Mouse (Mus musculus) lung, embryonic 14.5 days (tissue): Measurements from ENCODE around the gene Inpp4b. TPM values are rescaled to one million over a fixed set of nuclear protein-coding genes. Genes with fewer than 3 reads are reported as not detected.

Source experiments
- ATAC-seq: fragments of 200-750 bp; cut with Nextera tagmentation; 2 replicates; pipeline ENCODE4 v1.8.0; 2017; ENCODE audit warnings: mild to moderate bottlenecking, moderate TSS enrichment, moderate library complexity; ENCODE audit not compliant: insufficient read depth
- DNase-seq: peaks from one replicate; pipeline ENCODE4 v3.0.0-alpha.2; 2015
- H3K27ac ChIP-seq: fragments of 300-500 bp; sonication (generic); 2 replicates; pipeline ENCODE4 v1.5.1; 2014; ENCODE audit warnings: low read depth, mild to moderate bottlenecking, moderate library complexity
- H3K27me3 ChIP-seq: fragments of 300-500 bp; sonication (generic); 2 replicates; pipeline ENCODE4 v1.6.1; 2014; ENCODE audit warnings: low read length, control low read depth; ENCODE audit not compliant: insufficient read depth
- H3K36me3 ChIP-seq: fragments of 300-500 bp; sonication (generic); 2 replicates; pipeline ENCODE4 v1.6.1; 2014; ENCODE audit warnings: control low read depth; ENCODE audit not compliant: insufficient read depth
- H3K4me1 ChIP-seq: fragments of 300-500 bp; sonication (generic); 2 replicates; pipeline ENCODE4 v1.6.1; 2014; ENCODE audit warnings: antibody characterized with exemption, control low read depth; ENCODE audit not compliant: insufficient read depth
- H3K4me2 ChIP-seq: fragments of 300-500 bp; sonication (generic); 2 replicates; pipeline ENCODE4 v1.6.1; 2014; ENCODE audit warnings: mild to moderate bottlenecking
- H3K4me3 ChIP-seq: fragments of 300-500 bp; sonication (generic); 2 replicates; pipeline ENCODE4 v1.5.1; 2014; ENCODE audit warnings: low read depth, low read length
- H3K9ac ChIP-seq: fragments of 300-500 bp; sonication (generic); 2 replicates; pipeline ENCODE4 v1.6.1; 2014
- H3K9me3 ChIP-seq: fragments of 300-500 bp; sonication (generic); 2 replicates; pipeline ENCODE4 v1.6.1; 2016; ENCODE audit warnings: low read depth, low read length, control low read depth
- CTCF ChIP-seq: IDR thresholded peaks from 2 replicates; pipeline ENCODE4 v1.5.1; 2016; ENCODE audit warnings: antibody characterized with exemption, low read depth
- WGBS: fragments of 180-500 bp; shearing (Covaris S2); extraction: QIAGEN DNeasy Blood & Tissue Kit; methylation state at CpG from one replicate; pipeline ENCODE4 v1.1.7; 2014; 5-methylcytosine and 5-hydroxymethylcytosine counted together
- polyA plus RNA-seq: library from polyadenylated mRNA; unstranded; fragments of >200 nt; fragmentation: Nextera tagmentation; extraction: Ambion mirVana; gene quantifications from 2 replicates; pipeline ENCODE4 v1.2.1, GENCODE M21; 2014

Gene Inpp4b
- polyA plus RNA-seq, 1 experiment from 2014 or later = 7.4 TPM

DNA sequence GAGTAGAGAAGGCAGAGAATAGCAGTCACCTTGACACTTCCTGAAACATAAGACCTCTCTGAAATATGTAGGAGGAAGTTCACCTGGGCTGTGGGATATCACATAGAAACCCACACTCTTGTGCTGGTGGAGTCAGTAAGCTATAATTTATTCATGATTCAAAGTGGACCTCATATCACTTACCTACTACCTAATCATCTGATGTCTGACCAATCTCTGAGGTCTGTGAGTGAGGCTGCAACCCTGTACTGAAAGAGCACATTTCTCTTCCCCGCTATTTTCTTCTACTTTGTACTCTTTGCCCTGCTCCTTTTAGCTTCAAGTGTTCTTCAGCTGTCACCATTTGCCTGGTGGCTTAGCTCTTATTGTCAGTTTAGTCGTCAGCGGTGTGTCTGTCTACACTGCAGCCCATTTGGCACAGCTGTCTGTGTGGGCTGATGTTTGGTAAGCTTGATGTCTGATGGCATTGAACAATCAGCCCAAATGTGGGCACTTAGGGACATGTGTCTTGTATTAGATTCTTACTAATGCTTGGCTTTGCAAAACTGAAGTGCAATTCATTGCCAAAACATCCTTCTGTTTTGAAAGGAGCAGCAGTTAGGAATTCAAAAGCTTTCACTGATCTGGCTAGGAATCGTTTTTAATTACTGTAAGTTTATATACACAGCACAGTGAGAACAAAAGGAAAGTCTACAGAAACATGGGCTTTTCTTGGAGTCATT lies 434.3 kb downstream of the Inpp4b start:
- no peaks in the 10 kb centered on the region for H3K36me3 ChIP-seq
- WGBS = 50% methylated on average over 4 of the region's 4 CpGs
- no peak for DNase-seq
- ATAC-seq = no peak
- H3K4me2 ChIP-seq = no peak overlapping the region
- H3K4me3 ChIP-seq = no peak overlapping the region
- no peaks in the 10 kb centered on the region for H3K4me1 ChIP-seq
- H3K27me3 ChIP-seq = no peaks in the 10 kb centered on the region
- H3K27ac ChIP-seq = no peak overlapping the region
- no peak for TF ChIP-seq CTCF
- no peaks in the 10 kb centered on the region for H3K9me3 ChIP-seq
- H3K9ac ChIP-seq = no peak overlapping the region

DNA sequence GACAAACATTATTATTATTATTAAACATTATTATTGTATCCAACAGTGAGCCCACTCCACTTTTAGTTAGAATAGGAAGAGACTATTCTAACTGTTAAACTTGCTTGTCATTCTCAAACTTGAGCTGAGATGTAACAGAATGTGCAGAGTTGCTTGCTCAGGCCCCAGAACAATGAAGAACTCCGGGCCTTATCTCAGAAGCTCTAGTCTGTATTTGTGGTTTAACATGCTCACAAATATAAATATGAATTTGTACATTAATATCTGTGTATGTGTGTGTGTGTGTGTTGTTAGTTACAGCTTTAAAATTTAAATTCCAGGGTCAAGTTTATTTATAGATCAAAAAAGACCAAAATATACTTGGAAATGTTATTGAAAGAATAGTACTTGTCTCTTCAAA lies 435.3 kb downstream of the Inpp4b start:
- Histone ChIP-seq H3K27ac (no peak overlapping the region), H3K4me3 (no peak overlapping the region), H3K4me1 (no peaks in the 10 kb centered on the region), H3K36me3 (no peaks in the 10 kb centered on the region), H3K9me3 (no peaks in the 10 kb centered on the region), H3K9ac (no peak overlapping the region), H3K4me2 (no peak overlapping the region), H3K27me3 (no peaks in the 10 kb centered on the region)
- WGBS = 77% methylated on average over 1 of the region's 1 CpGs
- TF ChIP-seq CTCF = no peak
- DNase-seq (no peak), ATAC-seq (no peak)

GRCm38 (mm10) chr8:81779440-81779839 lies 437.1 kb downstream of the Inpp4b start:
- no peaks in the 10 kb centered on the region for H3K27me3 ChIP-seq
- DNase-seq (no peak), ATAC-seq (no peak)
- H3K4me2 ChIP-seq = no peak overlapping the region
- H3K36me3 ChIP-seq = no peaks in the 10 kb centered on the region
- no peaks in the 10 kb centered on the region for H3K4me1 ChIP-seq
- H3K9me3 ChIP-seq = no peaks in the 10 kb centered on the region
- H3K4me3 ChIP-seq = no peak overlapping the region
- no peak overlapping the region for H3K27ac ChIP-seq
- TF ChIP-seq CTCF = no peak
- no peak overlapping the region for H3K9ac ChIP-seq
- 80% methylated on average over 5 of the region's 5 CpGs for WGBS

- Histone ChIP-seq H3K4me3 (no peak overlapping the region), H3K27me3 (no peaks in the 10 kb centered on the region), H3K4me1 (no peaks in the 10 kb centered on the region), H3K9me3 (no peaks in the 10 kb centered on the region), H3K9ac (no peak overlapping the region), H3K36me3 (no peaks in the 10 kb centered on the region), H3K4me2 (no peak overlapping the region), H3K27ac (no peak overlapping the region)
- DNase-seq (no peak), ATAC-seq (no peak)
- no peak for TF ChIP-seq CTCF
- 89% methylated on average over 6 of the region's 6 CpGs for WGBS
Measured at GRCm38 (mm10) chr8:81780166-81780565, 437.8 kb downstream of the Inpp4b start.

GRCm38 (mm10) chr8:81780921-81781675 lies 438.7 kb downstream of the Inpp4b start:
- no peaks in the 10 kb centered on the region for H3K4me1 ChIP-seq
- no peaks in the 10 kb centered on the region for H3K9me3 ChIP-seq
- no peaks in the 10 kb centered on the region for H3K27me3 ChIP-seq
- H3K4me2 ChIP-seq = no peak overlapping the region
- ATAC-seq (no peak), DNase-seq (no peak)
- H3K27ac ChIP-seq = no peak overlapping the region
- no peak overlapping the region for H3K4me3 ChIP-seq
- no peak for TF ChIP-seq CTCF
- H3K36me3 ChIP-seq = no peaks in the 10 kb centered on the region
- no peak overlapping the region for H3K9ac ChIP-seq
- 83% methylated on average over 2 of the region's 2 CpGs for WGBS

- H3K4me1 ChIP-seq = no peaks in the 10 kb centered on the region
- no peaks in the 10 kb centered on the region for H3K9me3 ChIP-seq
- H3K9ac ChIP-seq = no peak overlapping the region
- H3K4me2 ChIP-seq = no peak overlapping the region
- H3K36me3 ChIP-seq = no peaks in the 10 kb centered on the region
- H3K27ac ChIP-seq = no peak overlapping the region
- ATAC-seq = no peak
- H3K4me3 ChIP-seq = no peak overlapping the region
- TF ChIP-seq CTCF = no peak
- no peak for DNase-seq
- 84% methylated on average over 4 of the region's 4 CpGs for WGBS
- H3K27me3 ChIP-seq = no peaks in the 10 kb centered on the region
Measured at GRCm38 (mm10) chr8:81782781-81783180, 440.4 kb downstream of the Inpp4b start.

- Histone ChIP-seq H3K9me3 (no peaks in the 10 kb centered on the region), H3K4me1 (no peaks in the 10 kb centered on the region), H3K27ac (no peak overlapping the region), H3K4me3 (no peak overlapping the region), H3K9ac (no peak overlapping the region), H3K4me2 (no peak overlapping the region), H3K36me3 (no peaks in the 10 kb centered on the region), H3K27me3 (no peaks in the 10 kb centered on the region)
- no peak for TF ChIP-seq CTCF
- WGBS = 74% methylated on average over 3 of the region's 3 CpGs
- no peak for DNase-seq
- ATAC-seq = no peak
Measured at GRCm38 (mm10) chr8:81784775-81785174, 442.4 kb downstream of the Inpp4b start.
